Mouse (Mus musculus) liver, embryonic 12.5 days (tissue): ENCODE results near the gene Aldh9a1. TPM values are rescaled to one million over a fixed set of nuclear protein-coding genes. Genes with fewer than 3 reads are reported as not detected.
A peak's percentile ranks its signal among the peaks of the same experiment; 100 is the strongest.

ENCODE experiments used
- ATAC-seq: fragments of 200-750 bp; cut with Nextera tagmentation; 2 replicates; pipeline ENCODE4 v1.8.0; 2017; ENCODE audit warnings: moderate number of reproducible peaks, mild to moderate bottlenecking, moderate library complexity
- H3K27ac ChIP-seq: fragments of 300-500 bp; sonication (generic); 2 replicates; pipeline ENCODE4 v1.5.1; 2016; ENCODE audit warnings: mild to moderate bottlenecking
- H3K27me3 ChIP-seq: fragments of 300-500 bp; sonication (generic); replicated peaks from 2 replicates; pipeline ENCODE4 v1.6.1; 2016; ENCODE audit warnings: mild to moderate bottlenecking, moderate library complexity
- H3K36me3 ChIP-seq: fragments of 300-500 bp; sonication (generic); 2 replicates; pipeline ENCODE4 v1.6.1; 2016; ENCODE audit warnings: mild to moderate bottlenecking, moderate library complexity
- H3K4me1 ChIP-seq: fragments of 300-500 bp; sonication (generic); 2 replicates; pipeline ENCODE4 v1.6.1; 2016
- H3K4me2 ChIP-seq: fragments of 300-500 bp; sonication (generic); 2 replicates; pipeline ENCODE4 v1.6.1; 2016; ENCODE audit warnings: mild to moderate bottlenecking, moderate library complexity
- H3K4me3 ChIP-seq: fragments of 300-500 bp; sonication (generic); 2 replicates; pipeline ENCODE4 v1.5.1; 2016; ENCODE audit warnings: mild to moderate bottlenecking, moderate library complexity
- H3K9ac ChIP-seq: fragments of 300-500 bp; sonication (generic); 2 replicates; pipeline ENCODE4 v1.6.1; 2016; ENCODE audit warnings: mild to moderate bottlenecking, moderate library complexity
- H3K9me3 ChIP-seq: fragments of 300-500 bp; sonication (generic); replicated peaks from 2 replicates; pipeline ENCODE4 v1.6.1; 2016; ENCODE audit warnings: mild to moderate bottlenecking, moderate library complexity
- WGBS: fragments of 180-500 bp; shearing (Covaris S2); methylation state at CpG from one replicate; pipeline ENCODE4 v1.1.7; 2016; ENCODE audit not compliant: insufficient replicate concordance; 5-methylcytosine and 5-hydroxymethylcytosine counted together
- polyA plus RNA-seq: library from polyadenylated mRNA; unstranded; fragments of >200 nt; fragmentation: Nextera tagmentation; extraction: Ambion mirVana; gene quantifications from 2 replicates; pipeline ENCODE4 v1.2.1, GENCODE M21; 2016

Gene Aldh9a1
- polyA plus RNA-seq: 94.4 and 99.5 TPM in 2 replicates

DNA sequence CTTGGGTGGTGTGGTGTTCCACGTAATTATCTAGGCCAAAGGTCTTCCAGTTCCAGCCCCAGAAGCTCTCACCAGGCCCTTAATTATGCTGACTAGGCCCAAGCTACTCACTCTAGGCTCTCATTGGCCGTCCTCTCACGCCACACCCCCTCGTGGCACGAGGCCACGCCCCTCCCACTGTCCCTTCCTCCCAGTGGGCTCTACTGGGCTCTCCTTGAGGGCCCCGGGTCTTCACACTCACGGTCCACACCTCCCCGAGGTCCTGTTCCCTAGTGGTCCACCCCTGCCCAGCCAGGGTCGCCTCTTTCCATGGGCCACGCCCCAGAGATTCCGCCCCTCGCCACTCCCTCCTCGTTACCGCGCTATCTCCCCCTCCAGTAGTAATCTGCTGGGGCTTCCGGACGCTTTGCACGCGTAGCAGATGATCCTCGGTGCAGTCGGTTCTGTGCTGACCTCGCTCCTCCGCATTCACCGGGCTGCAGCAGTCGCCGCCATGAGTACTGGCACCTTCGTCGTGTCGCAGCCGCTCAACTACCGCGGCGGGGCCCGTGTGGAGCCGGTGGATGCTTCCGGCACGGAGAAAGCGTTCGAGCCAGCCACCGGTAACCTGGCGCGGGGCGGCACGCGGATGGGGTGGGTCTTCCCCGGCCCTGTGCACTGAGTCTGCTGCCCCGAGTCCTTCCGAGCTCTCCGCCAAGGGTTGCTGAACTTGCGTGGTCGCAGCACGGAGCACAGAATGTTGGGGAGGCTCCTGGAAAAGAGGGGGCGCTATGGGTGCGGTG is at the start of gene Aldh9a1:
TSS of gene Aldh9a1 (plus strand) at position 177 of the 782 bp plus-strand sequence.
- H3K9ac ChIP-seq: peak within 1 kb of the TSS; percentile 91
- under 1% methylated on average over 55 of the region's 55 CpGs for WGBS
- ATAC-seq: peak; percentile 96
- peak within 1 kb of the TSS; percentile 97 for H3K4me2 ChIP-seq
- peak within 1 kb of the TSS; percentile 95 for H3K27ac ChIP-seq
- peak within 1 kb of the TSS; percentile 87 for H3K4me3 ChIP-seq
- no peaks in the 10 kb centered on the region for H3K9me3 ChIP-seq
- peaks cover 34% of the 10 kb centered on the region for H3K36me3 ChIP-seq
- peaks cover 44% of the 10 kb centered on the region for H3K4me1 ChIP-seq
- no peaks in the 10 kb centered on the region for H3K27me3 ChIP-seq

DNA sequence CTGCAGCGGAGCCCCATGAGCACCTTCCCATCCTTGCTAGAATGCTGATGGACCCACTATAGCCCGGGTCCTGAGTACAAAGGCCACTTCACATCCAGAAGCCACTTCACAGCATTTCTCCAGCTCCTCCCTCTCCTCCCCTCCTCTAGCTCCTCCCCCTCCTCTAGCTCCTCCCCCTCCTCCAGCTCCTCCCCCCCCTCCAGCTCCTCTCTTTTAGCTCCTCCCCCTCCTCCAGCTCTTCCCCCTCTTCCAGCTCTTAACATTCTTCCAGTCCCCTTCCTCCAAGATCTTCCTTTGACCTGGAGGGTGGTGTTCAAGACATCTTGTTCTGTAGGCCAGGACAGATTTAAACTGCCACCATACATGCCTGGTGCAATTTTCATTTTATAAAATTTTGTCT is 49.7 kb upstream of the Aldh9a1 start:
- 71% methylated on average over 2 of the region's 2 CpGs for WGBS
- no peak for ATAC-seq

DNA sequence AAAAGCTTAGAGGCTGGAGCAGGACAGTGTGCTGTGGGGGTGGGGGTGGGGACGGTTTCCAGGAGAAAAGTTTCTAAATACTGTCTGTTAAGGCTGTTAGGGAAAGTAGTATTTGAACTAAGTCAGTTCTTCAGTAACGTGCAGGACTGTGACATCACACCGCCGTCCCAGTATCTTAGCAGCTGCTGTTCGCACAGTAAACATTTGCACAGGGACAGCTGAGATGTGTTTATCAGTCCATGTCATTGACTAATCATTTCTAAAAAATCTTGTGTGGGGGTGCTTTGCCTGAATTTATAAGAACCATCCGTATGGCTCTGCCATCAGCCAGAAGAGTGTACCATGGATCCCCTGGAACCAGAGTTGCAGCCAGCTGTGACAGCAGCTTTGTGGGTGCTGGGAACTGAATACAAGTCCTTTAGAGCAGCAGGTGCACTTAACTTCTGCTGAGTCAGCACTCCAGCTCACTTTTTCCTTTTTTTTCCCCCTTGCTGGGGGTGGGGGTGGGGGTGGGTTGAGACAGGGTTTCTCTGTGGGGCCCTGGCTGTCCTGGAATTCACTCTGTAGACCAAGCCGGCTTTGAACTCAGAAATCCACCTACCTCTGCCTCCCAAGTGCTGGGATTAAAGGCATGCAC is 44.2 kb upstream of the Aldh9a1 start:
- peaks cover 7% of the 10 kb centered on the region for H3K27me3 ChIP-seq
- no peak for ATAC-seq
- no peaks in the 10 kb centered on the region for H3K9me3 ChIP-seq
- WGBS: 41% methylated on average over 7 of the region's 7 CpGs
- no peak overlapping the region for H3K4me2 ChIP-seq
- H3K9ac ChIP-seq: no peak overlapping the region
- peaks cover 40% of the 10 kb centered on the region for H3K4me1 ChIP-seq
- H3K4me3 ChIP-seq: no peak overlapping the region
- peaks cover 7% of the 10 kb centered on the region for H3K36me3 ChIP-seq
- no peak overlapping the region for H3K27ac ChIP-seq

More for the DNA sequence above, 49.7 kb upstream of the Aldh9a1 start:
- Histone ChIP-seq H3K36me3 (no peaks in the 10 kb centered on the region), H3K27me3 (peaks cover 7% of the 10 kb centered on the region), H3K4me2 (no peak overlapping the region), H3K27ac (no peak overlapping the region), H3K4me3 (no peak overlapping the region), H3K9me3 (no peaks in the 10 kb centered on the region), H3K4me1 (peaks cover 3% of the 10 kb centered on the region; the same call in 1 of the 2 replicates), H3K9ac (no peak overlapping the region)

DNA sequence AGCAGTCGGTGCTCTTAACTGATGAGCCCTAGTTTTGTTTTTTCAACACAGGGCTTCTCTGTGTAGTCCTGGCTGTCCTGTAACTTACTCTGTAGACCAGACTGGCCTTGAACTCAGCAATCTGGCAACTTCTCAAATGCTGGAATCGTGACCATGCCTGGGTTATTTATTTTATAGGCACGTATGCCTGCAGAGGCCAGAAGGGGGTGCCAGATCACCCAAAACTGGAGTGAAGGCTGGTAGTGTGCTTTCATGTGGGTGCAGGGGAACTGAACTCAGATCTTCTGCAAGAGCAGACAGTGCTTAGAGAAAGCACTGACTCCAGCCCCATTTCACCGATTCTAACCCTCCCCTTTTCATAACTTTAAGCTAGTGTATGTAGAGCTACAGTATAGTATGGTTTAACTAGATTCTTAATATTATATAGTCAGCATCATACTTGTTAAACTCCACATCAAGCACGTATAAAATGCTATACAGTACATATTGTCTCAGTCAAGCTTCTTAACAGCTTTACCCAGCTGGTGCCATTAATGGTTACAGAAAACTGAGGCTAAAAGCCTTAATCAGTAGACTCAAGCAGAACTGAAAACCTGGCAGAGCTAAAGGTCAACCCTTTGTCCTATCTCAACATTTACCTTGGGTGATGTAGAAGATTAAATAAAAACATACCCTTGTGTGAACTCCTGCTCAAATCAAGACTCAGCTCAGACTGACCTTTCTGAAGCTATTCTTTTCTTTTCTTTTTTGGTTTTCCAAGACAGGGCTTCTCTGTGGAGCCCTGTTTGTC is 43.1 kb upstream of the Aldh9a1 start:
- no peak for ATAC-seq
- Histone ChIP-seq H3K9me3 (no peaks in the 10 kb centered on the region), H3K4me2 (peak overlapping the region; percentile 77), H3K36me3 (peaks cover 13% of the 10 kb centered on the region), H3K9ac (no peak overlapping the region), H3K27me3 (peaks cover 7% of the 10 kb centered on the region), H3K4me1 (peaks cover 44% of the 10 kb centered on the region), H3K4me3 (peak overlapping the region; percentile 96), H3K27ac (peak overlapping the region; percentile 56)
- WGBS: 47% methylated on average over 5 of the region's 5 CpGs

DNA sequence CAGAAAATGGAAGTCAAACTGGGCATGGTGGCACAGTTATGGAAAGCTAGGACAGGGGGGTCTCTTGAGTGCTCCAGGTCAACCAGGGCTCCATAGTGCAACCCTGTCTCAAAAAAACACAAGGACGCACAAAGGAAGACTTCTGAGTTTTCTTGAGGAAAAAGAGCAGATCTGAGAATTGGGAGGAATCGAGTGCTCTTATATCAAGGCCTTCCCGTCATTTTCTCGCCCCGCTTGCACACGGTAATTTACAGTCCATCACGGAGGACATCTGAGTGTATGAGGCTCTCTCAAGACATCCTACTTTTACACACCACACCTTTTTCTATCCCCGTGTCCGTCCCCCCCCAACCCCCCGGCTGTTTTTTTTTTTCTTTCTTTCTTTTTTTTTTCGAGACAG is 42.1 kb upstream of the Aldh9a1 start:
- peak overlapping the region; percentile 98 for H3K9ac ChIP-seq
- H3K9me3 ChIP-seq: no peaks in the 10 kb centered on the region
- peak overlapping the region; percentile 77 for H3K4me2 ChIP-seq
- peaks cover 23% of the 10 kb centered on the region for H3K36me3 ChIP-seq
- no peak for ATAC-seq
- peaks cover 7% of the 10 kb centered on the region for H3K27me3 ChIP-seq
- peak overlapping the region; percentile 96 for H3K4me3 ChIP-seq
- WGBS: 23% methylated on average over 11 of the region's 11 CpGs
- peak overlapping the region; percentile 96 for H3K27ac ChIP-seq
- H3K4me1 ChIP-seq: peaks cover 55% of the 10 kb centered on the region

DNA sequence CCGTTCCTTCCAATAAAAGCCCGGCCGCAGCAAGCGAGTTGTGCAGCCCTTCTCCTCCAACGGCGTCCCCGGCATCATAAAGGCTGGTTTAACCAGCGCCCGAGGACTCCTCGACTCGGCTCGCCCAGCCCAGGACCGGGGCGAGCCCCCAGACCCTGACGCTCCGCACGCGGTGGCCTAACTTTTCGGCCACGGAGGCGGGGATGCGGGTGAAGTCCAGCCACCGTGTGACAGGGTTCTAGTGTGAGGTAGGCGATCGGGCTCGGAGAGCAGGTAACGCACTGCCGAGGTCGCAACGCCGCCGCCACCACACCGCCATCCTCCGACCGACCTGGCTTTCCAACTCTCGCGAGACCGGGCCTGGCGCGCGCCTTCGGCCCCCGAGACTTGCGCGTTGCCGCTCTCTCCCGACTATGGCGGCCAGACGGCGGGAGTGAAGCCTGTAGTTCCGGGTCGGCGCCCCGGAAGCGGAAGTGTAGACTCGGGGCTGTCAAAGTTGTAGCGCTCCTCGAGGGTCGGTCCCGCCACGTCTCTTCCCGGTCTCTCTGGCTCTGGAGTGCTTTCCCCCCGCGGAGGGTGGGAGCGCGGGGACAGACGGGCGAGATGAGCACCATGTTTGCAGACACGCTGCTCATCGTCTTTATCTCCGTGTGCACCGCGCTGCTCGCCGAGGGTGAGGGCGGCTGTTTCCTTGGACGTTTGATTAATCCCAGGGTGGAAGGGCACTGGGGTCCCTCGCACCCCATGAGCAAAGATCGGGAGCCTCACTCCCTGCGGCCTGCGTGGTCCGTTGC is 41.3 kb upstream of the Aldh9a1 start, which contains the start of gene Tmco1:
TSS of gene Tmco1 (plus strand) at position 118 of the 794 bp plus-strand sequence.
- Histone ChIP-seq H3K9ac (peak within 1 kb of the TSS; percentile 98), H3K4me1 (peaks cover 61% of the 10 kb centered on the region), H3K4me2 (peak within 1 kb of the TSS; percentile 77), H3K36me3 (peaks cover 30% of the 10 kb centered on the region), H3K27ac (peak within 1 kb of the TSS; percentile 96), H3K4me3 (peak within 1 kb of the TSS; percentile 96), H3K27me3 (peaks cover 2% of the 10 kb centered on the region), H3K9me3 (no peaks in the 10 kb centered on the region)
- ATAC-seq: peak; percentile 94
- under 1% methylated on average over 82 of the region's 82 CpGs for WGBS

DNA sequence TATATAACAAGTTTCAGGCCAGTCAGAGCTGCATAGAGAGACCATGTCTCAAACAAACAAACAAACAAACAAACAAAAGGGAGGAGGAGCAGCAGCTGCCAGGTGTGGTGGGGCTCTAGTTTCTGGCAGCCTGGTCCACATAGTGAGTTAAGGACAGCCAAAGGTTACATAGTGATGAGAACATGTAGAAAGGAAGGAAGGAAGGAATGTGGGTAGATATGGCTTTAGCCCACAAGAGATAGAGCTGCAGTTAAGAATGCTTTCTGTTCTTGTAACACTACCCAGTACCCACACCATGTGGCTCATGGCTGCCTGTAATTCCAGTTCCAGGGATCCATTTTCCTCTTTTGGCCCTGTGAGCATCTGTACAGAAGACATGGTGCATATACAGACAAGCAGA is 37.4 kb upstream of the Aldh9a1 start:
- peaks cover 62% of the 10 kb centered on the region for H3K36me3 ChIP-seq
- H3K27ac ChIP-seq: no peak overlapping the region
- ATAC-seq: no peak
- H3K4me3 ChIP-seq: no peak overlapping the region
- 0 out of 2 replicates have a peak overlapping the region, but pooled peaks have one; percentile 12 for H3K9ac ChIP-seq
- H3K9me3 ChIP-seq: no peaks in the 10 kb centered on the region
- no peaks in the 10 kb centered on the region for H3K27me3 ChIP-seq
- 0 out of 2 replicates have a peak overlapping the region, but pooled peaks have one; percentile 4 for H3K4me2 ChIP-seq
- peaks cover 40% of the 10 kb centered on the region for H3K4me1 ChIP-seq

DNA sequence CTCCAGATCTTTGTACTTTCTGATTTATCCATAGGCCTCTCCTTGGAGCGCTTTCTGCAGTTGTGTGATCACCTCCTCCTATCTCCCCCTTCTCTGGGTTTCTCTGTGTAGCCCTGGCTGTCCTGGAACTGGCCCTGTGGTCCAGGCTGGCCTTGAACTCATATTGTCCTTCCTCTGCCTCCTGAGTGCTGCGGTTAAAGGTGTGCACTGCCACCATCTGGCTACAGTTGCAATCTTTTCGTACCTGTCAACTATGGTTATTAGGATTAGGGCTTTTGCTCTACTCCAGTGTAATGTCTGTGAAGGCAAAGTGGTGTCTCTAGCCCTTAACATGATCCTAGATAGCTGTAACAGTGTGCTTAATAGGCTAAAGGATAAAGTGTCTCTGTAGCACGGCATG is 36.6 kb upstream of the Aldh9a1 start:
- WGBS: 71% methylated on average over 4 of the region's 4 CpGs

DNA sequence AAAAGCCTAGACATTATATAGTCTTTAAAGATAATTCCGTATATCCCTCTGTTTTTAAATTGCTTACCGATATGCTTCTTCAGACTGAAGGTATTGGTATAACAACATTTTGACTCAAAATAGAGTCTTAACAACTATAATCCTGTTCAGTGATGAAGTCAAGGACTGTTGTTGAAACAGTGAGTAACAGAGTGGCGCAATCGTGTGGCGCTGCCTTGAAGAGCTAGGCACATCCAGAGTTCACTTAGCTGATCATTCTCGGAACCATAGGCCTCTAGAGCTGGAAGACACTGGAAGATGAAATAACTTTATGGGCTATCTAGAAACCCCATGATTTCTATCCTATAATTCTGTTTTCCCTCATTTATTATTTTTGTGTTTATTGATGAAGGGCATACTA is 28.1 kb upstream of the Aldh9a1 start:
- WGBS: 92% methylated on average over 6 of the region's 6 CpGs
- no peaks in the 10 kb centered on the region for H3K4me1 ChIP-seq
- no peaks in the 10 kb centered on the region for H3K27me3 ChIP-seq
- no peak overlapping the region for H3K27ac ChIP-seq
- H3K4me3 ChIP-seq: no peak overlapping the region
- peaks cover 93% of the 10 kb centered on the region for H3K36me3 ChIP-seq
- H3K9me3 ChIP-seq: no peaks in the 10 kb centered on the region
- ATAC-seq: no peak
- H3K4me2 ChIP-seq: no peak overlapping the region
- H3K9ac ChIP-seq: no peak overlapping the region

More for the DNA sequence above, 36.6 kb upstream of the Aldh9a1 start:
- Histone ChIP-seq H3K27ac (peak overlapping the region; percentile 25; the same call in 1 of the 2 replicates), H3K9me3 (no peaks in the 10 kb centered on the region), H3K4me2 (no peak overlapping the region), H3K4me1 (peaks cover 36% of the 10 kb centered on the region), H3K27me3 (no peaks in the 10 kb centered on the region), H3K36me3 (peaks cover 69% of the 10 kb centered on the region), H3K4me3 (no peak overlapping the region), H3K9ac (no peak overlapping the region)
- no peak for ATAC-seq

DNA sequence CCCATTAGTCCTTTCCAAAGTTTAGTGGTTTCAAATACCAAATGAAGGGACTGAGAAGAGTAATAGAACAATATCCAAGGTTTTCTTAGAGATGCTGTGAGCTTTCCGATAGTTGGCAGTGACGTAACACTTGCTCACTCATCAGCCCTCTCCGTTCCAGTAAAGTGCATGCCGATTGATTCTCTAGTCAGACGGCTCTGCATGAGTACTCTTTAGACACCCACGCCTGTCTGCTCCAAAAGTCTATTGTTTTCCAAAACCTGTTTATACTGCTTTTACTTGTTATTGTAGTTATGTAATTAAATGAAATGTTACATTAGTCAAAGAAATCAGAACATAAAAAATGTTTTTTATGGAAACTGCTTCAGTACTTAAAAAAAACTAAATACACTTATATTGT is 21.0 kb upstream of the Aldh9a1 start:
- Histone ChIP-seq H3K4me2 (no peak overlapping the region), H3K9me3 (no peaks in the 10 kb centered on the region), H3K27me3 (no peaks in the 10 kb centered on the region), H3K4me3 (no peak overlapping the region), H3K9ac (no peak overlapping the region), H3K4me1 (no peaks in the 10 kb centered on the region), H3K27ac (no peak overlapping the region), H3K36me3 (peaks cover 95% of the 10 kb centered on the region)
- no peak for ATAC-seq
- WGBS: 82% methylated on average over 6 of the region's 6 CpGs

DNA sequence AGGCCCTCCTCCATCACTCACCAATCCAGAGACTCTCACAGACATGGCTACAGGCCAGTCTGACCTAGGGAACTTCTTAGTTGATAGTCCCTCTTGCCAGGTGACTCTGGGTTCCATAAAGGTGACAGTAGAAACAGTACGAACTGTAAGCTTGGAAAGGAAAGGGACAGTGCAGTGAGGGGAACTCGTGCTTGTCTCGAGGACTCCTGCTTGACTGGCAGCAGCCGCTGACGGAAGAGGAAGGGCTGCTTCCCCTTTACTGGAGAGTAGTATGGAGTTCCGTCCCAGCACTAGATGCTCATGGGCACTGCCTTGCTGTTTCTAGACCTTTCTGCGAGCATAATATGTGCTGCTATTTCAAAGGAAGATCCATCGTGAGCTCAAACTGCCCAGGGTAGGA is 18.7 kb upstream of the Aldh9a1 start:
- Histone ChIP-seq H3K27me3 (no peaks in the 10 kb centered on the region), H3K9me3 (no peaks in the 10 kb centered on the region), H3K4me1 (no peaks in the 10 kb centered on the region), H3K4me3 (no peak overlapping the region), H3K4me2 (no peak overlapping the region), H3K36me3 (peaks cover 72% of the 10 kb centered on the region), H3K9ac (no peak overlapping the region), H3K27ac (no peak overlapping the region)
- WGBS: 66% methylated on average over 8 of the region's 8 CpGs
- no peak; the same call in 1 of the 2 replicates for ATAC-seq
